Mouse (Mus musculus) intestine, postnatal 0 days (tissue): ENCODE data around the gene Pde4d. TPM values are rescaled to one million over a fixed set of nuclear protein-coding genes. Genes with fewer than 3 reads are reported as not detected.

Experiments
- ATAC-seq: fragments of 200-750 bp; cut with Nextera tagmentation; 2 replicates; pipeline ENCODE4 v1.8.0; 2017; ENCODE audit warnings: mild to moderate bottlenecking, moderate TSS enrichment, moderate library complexity
- H3K27ac ChIP-seq: fragments of 300-500 bp; sonication (generic); 2 replicates; pipeline ENCODE4 v1.5.1; 2014; ENCODE audit warnings: mild to moderate bottlenecking, low read depth, low read length, moderate library complexity
- H3K27me3 ChIP-seq: fragments of 300-500 bp; sonication (generic); replicated peaks from 2 replicates; pipeline ENCODE4 v1.6.1; 2014; ENCODE audit warnings: low read length, mixed read lengths; ENCODE audit not compliant: control insufficient read depth, insufficient read depth
- H3K36me3 ChIP-seq: fragments of 300-500 bp; sonication (generic); 2 replicates; pipeline ENCODE4 v1.6.1; 2014; ENCODE audit warnings: mild to moderate bottlenecking, moderate library complexity; ENCODE audit not compliant: control insufficient read depth, insufficient read depth
- H3K4me1 ChIP-seq: fragments of 300-500 bp; sonication (generic); replicated peaks from 2 replicates; pipeline ENCODE4 v1.6.1; 2014; ENCODE audit warnings: antibody characterized with exemption, low read length, mixed read lengths; ENCODE audit not compliant: control insufficient read depth, insufficient read depth
- H3K4me2 ChIP-seq: fragments of 300-500 bp; sonication (generic); replicated peaks from 2 replicates; pipeline ENCODE4 v1.6.1; 2014; ENCODE audit warnings: low read depth, mild to moderate bottlenecking, moderate library complexity
- H3K4me3 ChIP-seq: fragments of 300-500 bp; sonication (generic); 2 replicates; pipeline ENCODE4 v1.5.1; 2014; ENCODE audit warnings: low read depth, low read length
- H3K9ac ChIP-seq: fragments of 300-500 bp; sonication (generic); 2 replicates; pipeline ENCODE4 v1.6.1; 2014; ENCODE audit warnings: mild to moderate bottlenecking, low read depth, low read length
- H3K9me3 ChIP-seq: fragments of 300-500 bp; sonication (generic); 2 replicates; pipeline ENCODE4 v1.6.1; 2016; ENCODE audit warnings: mixed run types; ENCODE audit not compliant: control insufficient read depth
- CTCF ChIP-seq: sonication (generic); IDR thresholded peaks from 2 replicates; pipeline ENCODE4 v1.5.1; 2016; ENCODE audit warnings: low read depth, mild to moderate bottlenecking, control low read depth, antibody characterized with exemption, moderate library complexity
- WGBS: fragments of 180-500 bp; shearing (Covaris S2); extraction: QIAGEN DNeasy Blood & Tissue Kit; methylation state at CpG from one replicate; pipeline ENCODE4 v1.1.7; 2014; 5-methylcytosine and 5-hydroxymethylcytosine counted together
- polyA plus RNA-seq: library from polyadenylated mRNA; unstranded; fragments of >200 nt; fragmentation: Nextera tagmentation; extraction: Ambion mirVana; gene quantifications from 2 replicates; pipeline ENCODE4 v1.2.1, GENCODE M21; 2015

The Pde4d gene
- polyA plus RNA-seq, 1 experiment from 2014 or later: 17.8 TPM

DNA sequence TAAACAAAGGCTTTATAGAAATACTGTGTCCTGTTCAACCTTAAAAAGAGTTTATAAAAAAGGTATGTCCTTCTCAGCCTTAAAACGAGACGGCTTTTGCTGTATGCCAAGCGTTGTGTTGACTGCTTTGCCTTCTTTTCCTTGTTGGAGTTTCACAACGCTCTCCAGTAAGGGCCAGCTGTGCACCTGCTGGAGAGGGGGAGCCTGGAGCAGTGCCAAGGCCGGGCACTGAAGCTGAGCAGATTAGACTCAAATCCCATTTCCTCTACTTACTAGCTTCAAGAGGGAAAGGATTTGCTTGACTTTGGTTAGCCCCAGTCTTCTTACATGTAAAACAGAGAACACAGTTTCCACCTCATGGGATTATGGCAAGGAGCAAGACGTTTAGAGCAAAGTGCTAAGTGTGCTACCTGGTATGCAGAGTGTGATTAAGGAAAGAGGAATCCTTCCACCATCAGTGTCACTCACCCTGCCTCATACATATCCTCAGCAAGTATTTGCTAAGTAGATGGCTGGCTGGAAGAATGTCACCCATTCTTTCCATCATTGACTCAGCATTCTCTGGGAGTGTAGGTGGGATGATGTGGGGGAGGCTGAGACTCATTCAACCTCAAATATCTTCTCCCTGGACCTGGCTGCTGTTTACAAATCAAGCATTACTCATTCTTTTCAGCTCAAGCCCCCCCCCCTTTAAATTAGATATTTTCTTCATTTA is 149.6 kb downstream of the Pde4d start:
- 39% methylated on average over 6 of the region's 6 CpGs for WGBS
- peak; percentile 68 for ATAC-seq
- H3K27me3 ChIP-seq: no peaks in the 10 kb centered on the region
- no peak overlapping the region for H3K9ac ChIP-seq
- no peak overlapping the region for H3K27ac ChIP-seq
- no peak overlapping the region for H3K4me3 ChIP-seq
- no peaks in the 10 kb centered on the region; the same call in 1 of the 2 replicates for H3K4me1 ChIP-seq
- no peak for TF ChIP-seq CTCF
- no peak overlapping the region for H3K4me2 ChIP-seq
- no peaks in the 10 kb centered on the region for H3K9me3 ChIP-seq
- H3K36me3 ChIP-seq: no peaks in the 10 kb centered on the region

- Histone ChIP-seq H3K27ac (no peak overlapping the region), H3K4me1 (no peaks in the 10 kb centered on the region; the same call in 1 of the 2 replicates), H3K36me3 (no peaks in the 10 kb centered on the region), H3K9ac (no peak overlapping the region), H3K27me3 (no peaks in the 10 kb centered on the region), H3K9me3 (no peaks in the 10 kb centered on the region), H3K4me2 (no peak overlapping the region), H3K4me3 (no peak overlapping the region)
- ATAC-seq: no peak
- 92% methylated on average over 2 of the region's 2 CpGs for WGBS
- TF ChIP-seq CTCF: no peak
Measured at GRCm38 (mm10) chr13:108601021-108601420, 151.3 kb downstream of the Pde4d start.

GRCm38 (mm10) chr13:108603502-108603901 is 153.8 kb downstream of the Pde4d start:
- no peaks in the 10 kb centered on the region for H3K36me3 ChIP-seq
- no peak overlapping the region for H3K4me3 ChIP-seq
- H3K9me3 ChIP-seq: no peaks in the 10 kb centered on the region
- ATAC-seq: no peak
- H3K4me2 ChIP-seq: no peak overlapping the region
- no peak overlapping the region for H3K9ac ChIP-seq
- H3K27ac ChIP-seq: no peak overlapping the region
- H3K27me3 ChIP-seq: no peaks in the 10 kb centered on the region
- WGBS: 81% methylated on average over 1 of the region's 1 CpGs
- no peak for TF ChIP-seq CTCF
- no peaks in the 10 kb centered on the region; the same call in 1 of the 2 replicates for H3K4me1 ChIP-seq

DNA sequence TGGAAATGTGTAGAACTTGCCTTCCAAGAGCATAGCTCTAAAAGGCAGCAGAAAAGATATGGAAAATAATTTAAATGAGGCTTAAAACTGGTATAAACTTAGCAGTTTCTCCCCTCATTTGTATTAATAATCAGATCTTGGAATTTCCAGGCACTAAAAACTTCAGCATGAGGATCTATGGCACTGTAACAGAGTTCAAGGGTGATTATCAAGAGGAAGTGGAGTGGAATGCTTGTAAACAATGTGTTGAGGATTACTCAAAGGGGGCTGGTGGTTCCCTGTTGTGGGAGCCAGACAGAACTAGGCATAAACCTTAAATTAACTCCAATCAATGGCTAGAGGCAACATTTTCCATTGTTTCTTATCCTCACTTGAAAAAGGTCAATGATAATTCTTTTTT is 154.5 kb downstream of the Pde4d start:
- H3K36me3 ChIP-seq: no peaks in the 10 kb centered on the region
- H3K4me3 ChIP-seq: no peak overlapping the region
- H3K4me2 ChIP-seq: no peak overlapping the region
- ATAC-seq: no peak
- H3K4me1 ChIP-seq: no peaks in the 10 kb centered on the region; the same call in 1 of the 2 replicates
- no peaks in the 10 kb centered on the region for H3K9me3 ChIP-seq
- no peaks in the 10 kb centered on the region for H3K27me3 ChIP-seq
- TF ChIP-seq CTCF: no peak
- H3K9ac ChIP-seq: no peak overlapping the region
- H3K27ac ChIP-seq: no peak overlapping the region

DNA sequence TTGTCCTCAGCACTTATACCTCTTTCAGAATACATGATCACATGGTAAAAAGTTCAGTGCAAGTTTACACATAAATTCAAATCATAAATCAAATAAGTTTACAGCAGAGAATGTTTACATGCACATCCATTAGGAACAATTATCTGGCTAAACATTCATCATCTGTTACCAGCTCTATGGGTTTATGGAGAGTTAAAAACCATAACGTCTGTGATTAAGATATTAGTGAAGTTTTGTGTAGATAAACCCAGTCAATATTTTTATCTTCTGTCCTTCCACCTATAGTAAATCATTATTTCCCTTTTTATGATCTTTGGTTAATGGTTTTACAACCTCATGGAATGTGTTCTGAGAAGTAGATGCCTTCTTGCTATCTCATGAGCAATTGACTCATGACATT is 168.5 kb downstream of the Pde4d start:
- ATAC-seq: no peak
- Histone ChIP-seq H3K4me3 (no peak overlapping the region), H3K27ac (no peak overlapping the region), H3K36me3 (no peaks in the 10 kb centered on the region), H3K4me1 (no peaks in the 10 kb centered on the region), H3K9ac (no peak overlapping the region), H3K9me3 (0 out of 2 replicates have a peak, but pooled peaks cover 6% of the 10 kb centered on the region), H3K27me3 (no peaks in the 10 kb centered on the region), H3K4me2 (no peak overlapping the region)
- WGBS: 19% methylated on average over 1 of the region's 1 CpGs
- TF ChIP-seq CTCF: no peak

DNA sequence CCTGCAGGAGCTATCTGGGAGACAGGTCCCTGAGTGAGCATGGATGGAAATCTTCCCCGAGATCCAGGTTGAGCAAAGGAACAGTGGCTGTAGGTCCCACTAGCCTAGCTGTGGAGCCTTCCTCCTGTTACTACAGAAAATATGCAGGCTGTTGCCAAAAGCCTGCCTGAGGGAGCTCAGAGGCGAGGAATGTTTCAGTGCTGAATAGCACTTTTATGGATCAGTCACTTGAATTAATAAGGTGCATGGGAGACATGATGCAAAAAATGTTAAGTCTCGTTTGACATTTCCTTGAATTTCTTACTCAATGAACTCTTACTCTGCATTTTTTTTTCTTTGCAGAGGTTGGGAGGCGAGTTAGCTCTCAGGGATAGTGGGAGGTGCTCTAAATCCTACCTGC is 172.9 kb downstream of the Pde4d start:
- Histone ChIP-seq H3K4me2 (no peak overlapping the region), H3K27me3 (no peaks in the 10 kb centered on the region), H3K4me3 (no peak overlapping the region), H3K36me3 (no peaks in the 10 kb centered on the region), H3K27ac (no peak overlapping the region), H3K9me3 (0 out of 2 replicates have a peak, but pooled peaks cover under 1% of the 10 kb centered on the region), H3K4me1 (no peaks in the 10 kb centered on the region), H3K9ac (no peak overlapping the region)
- TF ChIP-seq CTCF: no peak
- ATAC-seq: no peak
- WGBS: 77% methylated on average over 4 of the region's 4 CpGs
